Mouse (Mus musculus): ENCODE results near the gene Creb5. TPM values are rescaled to one million over a fixed set of nuclear protein-coding genes. Genes with fewer than 3 reads are reported as not detected.

Creb5 gene
- total and polyA plus RNA-seq, 2 experiments from 2014 or later: 1.6 to 3.2 TPM

DNA sequence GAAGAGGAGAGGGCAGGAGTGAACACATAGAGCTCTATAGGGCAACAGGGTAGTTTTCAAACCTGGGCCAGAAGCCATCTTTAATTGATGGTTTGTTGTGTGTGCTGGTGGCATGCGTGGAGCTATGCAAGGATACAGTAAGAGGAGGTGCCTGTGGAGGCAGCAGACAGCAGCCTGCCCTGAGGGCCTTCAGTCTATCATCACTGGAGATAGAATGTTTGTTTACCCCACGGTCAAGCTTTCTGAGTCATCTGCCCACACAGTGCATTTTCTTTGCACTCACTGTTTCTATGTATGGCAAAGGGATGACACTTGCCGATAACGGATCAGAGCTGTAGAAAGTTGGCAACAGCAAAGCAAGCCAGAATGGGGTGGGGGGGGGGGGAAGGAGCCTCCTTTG lies 435.6 kb downstream of the Creb5 start:
- DNase-seq (ENCODE audit: low spot score): no peak
- TF ChIP-seq CTCF (IDR thresholded peaks at IDR 0.05): no peak
- Histone ChIP-seq H3K27ac (ENCODE audit: low read depth, low read length) (no peak overlapping the region), H3K27me3 (ENCODE audit: insufficient read depth, low read length) (no peaks in the 10 kb centered on the region), H3K36me3 (ENCODE audit: insufficient read depth, low read length) (no peaks in the 10 kb centered on the region), H3K4me2 (ENCODE audit: low read depth, low read length, poor library complexity, severe bottlenecking) (no peak overlapping the region), H3K9ac (replicated peaks; ENCODE audit: low read length, poor library complexity, severe bottlenecking) (no peak overlapping the region), H3K4me1 (ENCODE audit: insufficient read depth, low read length) (no peaks in the 10 kb centered on the region), H3K4me3 (ENCODE audit: low read depth, low read length) (no peak overlapping the region), H3K9me3 (ENCODE audit: low read length) (no peaks in the 10 kb centered on the region)
- 94% methylated on average over 4 of the region's 4 CpGs for WGBS
- no peak for ATAC-seq (ENCODE audit: low FRiP score)

DNA sequence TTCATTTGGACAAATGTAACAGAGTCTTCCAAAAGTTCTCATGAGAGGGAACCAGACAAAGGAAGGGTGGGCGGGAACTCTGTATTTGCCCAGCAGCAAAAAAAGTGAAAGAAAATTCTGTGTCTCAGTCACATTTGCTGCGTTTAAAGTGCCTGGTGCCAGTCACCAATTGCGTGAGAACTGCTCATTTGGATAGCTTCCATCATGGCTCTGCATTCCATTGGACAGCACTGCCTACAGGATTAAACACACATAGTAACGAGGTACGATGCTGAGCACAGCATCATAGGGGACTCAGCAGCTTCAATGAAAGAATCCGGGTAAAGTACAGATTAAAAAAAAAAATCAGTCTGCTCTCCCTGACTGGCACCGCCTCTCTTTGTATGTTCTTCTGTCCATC lies 443.4 kb downstream of the Creb5 start:
- no peak overlapping the region for H3K27ac ChIP-seq (ENCODE audit: low read depth, low read length)
- H3K4me2 ChIP-seq (ENCODE audit: low read depth, low read length, poor library complexity, severe bottlenecking): no peak overlapping the region
- no peak overlapping the region for H3K4me3 ChIP-seq (ENCODE audit: low read depth, low read length)
- 57% methylated on average over 7 of the region's 7 CpGs for WGBS
- no peaks in the 10 kb centered on the region for H3K36me3 ChIP-seq (ENCODE audit: insufficient read depth, low read length)
- TF ChIP-seq CTCF (IDR thresholded peaks at IDR 0.05): no peak
- no peak overlapping the region for H3K9ac ChIP-seq (replicated peaks; ENCODE audit: low read length, poor library complexity, severe bottlenecking)
- ATAC-seq (ENCODE audit: low FRiP score): no peak
- peak; percentile 11 for DNase-seq (ENCODE audit: low spot score)
- H3K4me1 ChIP-seq (ENCODE audit: insufficient read depth, low read length): no peaks in the 10 kb centered on the region
- no peaks in the 10 kb centered on the region for H3K27me3 ChIP-seq (ENCODE audit: insufficient read depth, low read length)
- H3K9me3 ChIP-seq (ENCODE audit: low read length): no peaks in the 10 kb centered on the region

DNA sequence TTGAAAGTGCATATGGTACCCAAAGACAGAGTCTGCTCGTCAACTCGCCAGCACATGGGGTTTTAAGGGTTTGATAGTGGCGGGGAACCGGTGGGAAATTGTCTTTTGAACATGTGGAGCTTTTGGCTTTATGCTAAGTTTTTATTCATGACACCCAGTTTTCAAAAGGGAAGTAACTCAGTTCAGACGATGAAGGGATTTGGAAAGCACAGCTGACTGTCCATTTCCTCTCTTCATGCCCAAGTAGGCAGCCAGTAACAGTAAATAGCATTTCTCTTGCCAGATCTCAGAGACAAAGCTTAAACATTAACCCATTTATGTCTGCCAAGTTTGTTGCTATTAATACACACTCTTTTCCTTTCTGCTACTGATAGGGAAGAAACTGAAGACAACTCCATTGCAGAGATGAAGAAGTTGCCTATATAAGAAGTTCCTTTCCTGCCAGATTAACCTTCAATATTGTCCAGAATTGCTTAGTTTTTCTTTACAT lies 444.0 kb downstream of the Creb5 start:
- H3K4me2 ChIP-seq (ENCODE audit: low read depth, low read length, poor library complexity, severe bottlenecking): no peak overlapping the region
- no peak for ATAC-seq (ENCODE audit: low FRiP score)
- H3K36me3 ChIP-seq (ENCODE audit: insufficient read depth, low read length): no peaks in the 10 kb centered on the region
- H3K9me3 ChIP-seq (ENCODE audit: low read length): no peaks in the 10 kb centered on the region
- no peak overlapping the region for H3K9ac ChIP-seq (replicated peaks; ENCODE audit: low read length, poor library complexity, severe bottlenecking)
- H3K4me1 ChIP-seq (ENCODE audit: insufficient read depth, low read length): no peaks in the 10 kb centered on the region
- H3K27me3 ChIP-seq (ENCODE audit: insufficient read depth, low read length): no peaks in the 10 kb centered on the region
- H3K27ac ChIP-seq (ENCODE audit: low read depth, low read length): no peak overlapping the region
- 73% methylated on average over 5 of the region's 5 CpGs for WGBS
- H3K4me3 ChIP-seq (ENCODE audit: low read depth, low read length): no peak overlapping the region
- peak; percentile 14 for DNase-seq (ENCODE audit: low spot score)
- TF ChIP-seq CTCF (IDR thresholded peaks at IDR 0.05): no peak

DNA sequence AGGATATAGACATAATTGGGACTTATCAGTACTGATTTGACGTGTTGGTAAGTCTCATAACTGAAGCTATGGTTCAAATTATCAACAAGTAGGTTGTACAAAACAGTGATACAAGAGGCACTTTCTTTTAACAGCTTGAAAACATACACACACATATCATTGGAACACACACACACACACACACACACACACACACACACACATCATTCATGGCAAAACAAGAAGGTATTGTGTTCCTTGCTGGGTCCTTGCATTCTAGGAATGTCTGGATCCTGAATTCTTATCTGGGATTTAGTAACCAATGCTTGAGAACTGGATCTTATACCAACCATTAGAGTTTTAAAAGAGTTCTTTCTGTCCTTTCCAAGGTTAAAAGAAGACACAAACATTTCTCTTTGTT lies 446.5 kb downstream of the Creb5 start:
- DNase-seq (ENCODE audit: low spot score) (no peak), ATAC-seq (ENCODE audit: low FRiP score) (no peak)
- 88% methylated on average over 1 of the region's 1 CpGs for WGBS
- no peak overlapping the region for H3K4me3 ChIP-seq (ENCODE audit: low read depth, low read length)
- H3K4me1 ChIP-seq (ENCODE audit: insufficient read depth, low read length): no peaks in the 10 kb centered on the region
- H3K27me3 ChIP-seq (ENCODE audit: insufficient read depth, low read length): no peaks in the 10 kb centered on the region
- no peak overlapping the region for H3K27ac ChIP-seq (ENCODE audit: low read depth, low read length)
- no peaks in the 10 kb centered on the region for H3K36me3 ChIP-seq (ENCODE audit: insufficient read depth, low read length)
- no peaks in the 10 kb centered on the region for H3K9me3 ChIP-seq (ENCODE audit: low read length)
- no peak overlapping the region for H3K9ac ChIP-seq (replicated peaks; ENCODE audit: low read length, poor library complexity, severe bottlenecking)
- no peak for TF ChIP-seq CTCF (IDR thresholded peaks at IDR 0.05)
- H3K4me2 ChIP-seq (ENCODE audit: low read depth, low read length, poor library complexity, severe bottlenecking): no peak overlapping the region

DNA sequence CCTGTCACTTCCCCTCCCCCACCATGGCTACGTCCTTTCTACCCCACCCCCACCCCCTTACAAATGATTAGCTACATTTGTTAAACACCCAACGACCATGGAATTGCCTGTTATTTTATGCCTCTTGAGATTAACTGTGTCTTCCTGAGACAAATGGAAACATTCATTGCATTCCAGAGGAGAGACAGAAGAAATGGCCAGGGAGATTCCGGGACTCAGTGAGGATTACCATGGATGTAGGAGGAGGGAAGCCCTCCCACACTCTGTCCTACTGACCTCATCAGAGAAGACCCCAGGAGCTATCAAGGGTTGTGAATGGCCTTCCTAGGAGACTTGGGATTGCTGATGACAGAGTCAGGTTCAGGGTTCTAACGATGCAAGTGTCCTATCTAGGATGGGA lies 446.9 kb downstream of the Creb5 start:
- Histone ChIP-seq H3K4me1 (ENCODE audit: insufficient read depth, low read length) (no peaks in the 10 kb centered on the region), H3K4me2 (ENCODE audit: low read depth, low read length, poor library complexity, severe bottlenecking) (no peak overlapping the region), H3K27ac (ENCODE audit: low read depth, low read length) (no peak overlapping the region), H3K27me3 (ENCODE audit: insufficient read depth, low read length) (no peaks in the 10 kb centered on the region), H3K4me3 (ENCODE audit: low read depth, low read length) (no peak overlapping the region), H3K9me3 (ENCODE audit: low read length) (no peaks in the 10 kb centered on the region), H3K9ac (replicated peaks; ENCODE audit: low read length, poor library complexity, severe bottlenecking) (no peak overlapping the region), H3K36me3 (ENCODE audit: insufficient read depth, low read length) (no peaks in the 10 kb centered on the region)
- ATAC-seq (ENCODE audit: low FRiP score) (no peak), DNase-seq (ENCODE audit: low spot score) (no peak)
- TF ChIP-seq CTCF (IDR thresholded peaks at IDR 0.05): no peak
- WGBS: 20% methylated on average over 4 of the region's 4 CpGs

DNA sequence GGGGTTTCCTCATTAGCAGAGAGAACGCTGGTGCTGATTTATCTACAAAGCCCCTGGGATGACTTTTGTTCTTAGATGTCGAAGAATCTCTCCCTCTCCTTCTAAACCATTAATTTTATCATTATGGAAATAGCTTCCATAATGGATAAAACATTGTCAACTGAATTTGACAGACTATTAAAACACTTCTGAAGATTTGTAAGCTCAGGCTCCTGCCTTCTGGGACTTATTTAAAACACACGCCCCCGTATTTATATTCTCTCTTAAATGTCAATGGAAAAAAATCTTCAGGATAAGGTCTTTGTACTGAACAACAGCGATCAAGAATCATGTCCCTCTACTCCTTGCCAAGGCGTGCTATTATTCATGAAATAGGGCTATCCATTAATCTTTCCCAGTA lies 448.6 kb downstream of the Creb5 start:
- ATAC-seq (ENCODE audit: low FRiP score): no peak
- Histone ChIP-seq H3K4me2 (ENCODE audit: low read depth, low read length, poor library complexity, severe bottlenecking) (no peak overlapping the region), H3K36me3 (ENCODE audit: insufficient read depth, low read length) (no peaks in the 10 kb centered on the region), H3K27ac (ENCODE audit: low read depth, low read length) (no peak overlapping the region), H3K27me3 (ENCODE audit: insufficient read depth, low read length) (no peaks in the 10 kb centered on the region), H3K4me1 (ENCODE audit: insufficient read depth, low read length) (no peaks in the 10 kb centered on the region), H3K9me3 (ENCODE audit: low read length) (no peaks in the 10 kb centered on the region), H3K9ac (replicated peaks; ENCODE audit: low read length, poor library complexity, severe bottlenecking) (no peak overlapping the region), H3K4me3 (ENCODE audit: low read depth, low read length) (no peak overlapping the region)
- 56% methylated on average over 6 of the region's 6 CpGs for WGBS
- no peak for DNase-seq (ENCODE audit: low spot score)
- TF ChIP-seq CTCF (IDR thresholded peaks at IDR 0.05): no peak
